Mouse (Mus musculus) telencephalon, adult 2 months (tissue): ENCODE measurements around the gene Pcbp3.
A peak's percentile ranks its signal among the peaks of the same experiment; 100 is the strongest.

ENCODE experiments used
- DNase-seq: peaks from one replicate; pipeline ENCODE4 v3.0.0-alpha.2; 2011; ENCODE audit warnings: low read depth, low spot score

Pcbp3 gene

DNA sequence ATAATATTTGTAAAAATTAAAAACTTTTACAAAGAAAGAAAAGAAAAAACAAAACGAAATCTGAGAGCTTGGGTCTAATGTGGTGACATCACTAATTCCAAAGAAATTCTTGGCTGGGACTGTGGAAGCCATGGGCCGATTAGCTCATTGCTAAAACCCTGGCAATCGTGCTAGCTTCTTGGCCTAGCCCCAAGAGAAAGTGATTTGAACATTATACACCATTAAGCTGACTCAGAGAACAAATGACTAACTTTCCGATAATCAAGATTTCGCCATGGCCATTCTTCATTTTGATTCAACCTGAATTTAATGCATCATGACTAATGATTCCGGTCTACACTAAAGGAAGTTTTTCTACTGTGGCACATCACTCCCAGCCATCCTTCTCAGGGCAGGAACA lies 30.6 kb downstream of the Pcbp3 start:
- DNase-seq, result no peak

GRCm38 (mm10) chr10:76924441-76924840 lies 37.2 kb downstream of the Pcbp3 start:
- no peak for DNase-seq

- DNase-seq, result no peak
Observed at GRCm38 (mm10) chr10:76918086-76918485, 43.6 kb downstream of the Pcbp3 start.

GRCm38 (mm10) chr10:76906434-76906833 lies 55.3 kb downstream of the Pcbp3 start:
- DNase-seq, result no peak

- no peak for DNase-seq
Observed at GRCm38 (mm10) chr10:76905935-76906341, 55.7 kb downstream of the Pcbp3 start.

- DNase-seq, result no peak
Observed at GRCm38 (mm10) chr10:76903694-76904093, 58.0 kb downstream of the Pcbp3 start.

- DNase-seq, result no peak
Observed at GRCm38 (mm10) chr10:76903099-76903498, 58.6 kb downstream of the Pcbp3 start.

DNA sequence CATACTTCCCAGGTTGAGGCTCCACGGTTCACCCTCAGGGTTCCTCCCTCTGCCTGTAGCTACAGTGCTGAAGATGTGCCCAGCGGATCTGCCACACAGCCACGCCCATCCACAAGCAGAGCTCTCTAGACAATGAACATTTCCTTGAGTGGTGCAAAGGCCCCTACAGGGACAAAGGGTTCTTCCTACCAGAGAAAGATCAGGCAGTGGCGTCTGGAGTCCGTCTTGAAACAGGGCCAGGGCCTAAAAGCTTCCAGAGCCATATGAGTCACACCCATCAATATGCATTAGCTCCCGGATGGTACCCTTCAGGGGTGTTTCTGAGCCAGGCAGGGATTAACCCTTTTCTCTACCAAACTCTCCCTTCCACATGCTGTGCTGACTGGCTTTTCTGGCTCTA lies 59.1 kb downstream of the Pcbp3 start:
- DNase-seq, result no peak

DNA sequence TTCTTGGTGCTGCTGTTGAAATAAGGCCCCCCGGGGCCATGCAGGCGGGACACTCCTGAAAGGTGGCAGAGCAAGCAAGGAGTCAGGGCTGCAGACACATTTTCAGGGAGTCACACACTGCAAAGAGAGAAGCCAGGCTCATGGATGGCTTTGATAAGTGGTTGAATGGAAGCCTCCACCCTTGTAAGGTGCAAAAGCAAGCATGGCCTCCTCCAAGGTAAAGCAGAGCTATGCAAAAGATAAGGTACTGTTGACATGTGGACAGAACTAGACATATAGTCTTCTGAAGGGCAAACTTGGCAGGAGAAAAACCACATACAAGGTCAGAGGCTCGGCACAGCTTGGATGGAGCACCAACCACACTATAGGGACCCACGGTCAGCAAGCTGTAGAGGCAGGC lies 63.3 kb downstream of the Pcbp3 start:
- no peak for DNase-seq

GRCm38 (mm10) chr10:76891456-76891855 lies 70.2 kb downstream of the Pcbp3 start:
- no peak for DNase-seq

- DNase-seq, result no peak
Observed at GRCm38 (mm10) chr10:76883442-76884244, 78.0 kb downstream of the Pcbp3 start.

- no peak for DNase-seq
Observed at GRCm38 (mm10) chr10:76882644-76883441, 78.8 kb downstream of the Pcbp3 start.

DNA sequence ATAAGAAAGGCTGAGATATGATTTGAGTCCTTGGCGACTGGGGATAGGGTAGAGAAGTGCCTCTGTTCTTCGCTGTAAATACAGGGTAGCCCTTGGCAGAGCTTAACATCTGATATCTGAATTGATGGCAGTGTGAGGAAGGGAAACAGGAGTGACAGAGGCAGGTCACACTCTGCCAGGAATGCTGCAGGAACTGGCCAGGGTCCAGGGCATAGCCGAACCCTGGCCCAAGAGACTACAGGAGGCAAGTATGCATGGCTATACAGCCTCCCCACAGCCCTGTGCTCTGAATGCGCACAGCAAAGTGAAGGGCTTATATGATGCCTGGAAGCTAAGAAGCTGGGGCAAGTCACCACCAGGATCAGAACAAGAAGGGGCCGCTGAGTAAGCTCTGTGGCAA lies 79.8 kb downstream of the Pcbp3 start:
- DNase-seq, result no peak

GRCm38 (mm10) chr10:76875310-76875709 lies 86.4 kb downstream of the Pcbp3 start:
- DNase-seq, result no peak

DNA sequence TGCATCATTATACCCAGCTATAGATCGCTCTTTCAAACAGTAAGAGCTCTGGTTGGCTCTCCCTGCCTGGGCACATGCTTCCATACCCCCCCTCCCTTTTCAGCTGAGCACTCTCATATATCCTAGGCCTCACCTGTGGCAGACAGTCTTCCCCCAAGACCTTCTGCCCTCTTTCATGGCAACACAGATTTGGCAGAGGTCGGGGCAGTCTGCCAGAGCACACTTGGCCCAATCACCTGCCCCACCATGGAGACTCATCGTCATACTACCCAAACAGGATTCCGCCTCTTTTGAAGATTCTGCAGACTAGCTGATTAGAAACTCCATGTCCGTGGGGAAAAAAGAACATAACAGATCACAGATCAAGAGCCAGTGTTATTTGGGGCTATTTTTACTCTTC lies 86.8 kb downstream of the Pcbp3 start:
- DNase-seq, result no peak

DNA sequence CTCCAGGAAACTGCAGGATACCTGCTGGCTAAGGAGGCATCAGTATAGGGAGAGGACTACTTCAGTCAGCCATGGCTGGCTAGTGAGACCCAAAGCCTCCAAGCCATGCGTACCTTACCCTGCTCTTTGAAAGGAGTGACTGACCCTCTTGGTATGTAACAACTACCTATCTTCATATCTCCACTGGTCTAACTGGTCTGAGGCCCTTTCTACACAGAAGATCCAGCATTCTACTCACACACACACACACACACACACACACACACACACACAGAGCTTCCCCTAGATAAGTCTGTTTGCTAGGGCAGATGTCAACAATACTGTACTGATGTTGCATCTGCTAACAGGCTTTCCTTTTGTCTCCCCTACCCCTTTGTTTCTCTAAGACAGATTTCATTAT lies 87.3 kb downstream of the Pcbp3 start:
- DNase-seq, result no peak

DNA sequence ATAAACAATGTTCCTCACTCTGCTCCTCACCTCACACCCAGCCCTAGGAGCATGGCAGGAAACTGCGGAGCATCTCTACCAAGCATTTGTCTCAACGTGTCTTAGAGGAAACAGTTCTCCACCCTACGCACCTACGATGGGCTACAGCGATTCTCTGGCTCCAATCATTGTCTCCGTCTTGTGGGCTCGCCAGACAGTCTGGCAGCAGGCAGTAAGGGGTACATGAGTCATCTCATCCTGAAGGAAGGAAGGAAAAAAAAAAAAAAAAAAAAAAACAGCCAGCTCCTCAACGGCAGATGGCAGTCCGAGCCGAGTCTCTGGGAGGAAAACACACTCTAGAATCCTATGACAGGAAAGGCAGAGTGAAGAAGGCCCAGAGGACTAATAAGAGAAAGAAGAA lies 87.7 kb downstream of the Pcbp3 start:
- DNase-seq, result peak; percentile 78

DNA sequence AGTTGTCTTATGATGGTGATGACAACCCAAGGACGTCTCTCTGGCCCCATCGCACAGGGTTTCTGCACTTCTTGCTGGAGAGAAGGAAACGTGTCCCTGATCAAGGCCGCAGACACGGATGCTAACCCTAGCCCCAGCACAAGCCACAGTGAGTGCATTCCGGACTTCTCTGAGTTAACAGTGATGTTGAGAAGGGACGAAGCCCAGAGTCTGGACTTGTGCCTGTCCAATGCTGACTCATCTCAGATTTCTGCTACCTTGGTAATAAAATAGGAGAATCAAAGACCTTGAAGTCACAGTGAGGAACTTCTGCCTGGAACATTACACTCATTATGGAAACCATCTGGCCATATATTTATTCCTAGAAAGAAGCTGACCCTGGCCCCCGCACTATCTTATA lies 89.0 kb downstream of the Pcbp3 start:
- DNase-seq, result no peak

DNA sequence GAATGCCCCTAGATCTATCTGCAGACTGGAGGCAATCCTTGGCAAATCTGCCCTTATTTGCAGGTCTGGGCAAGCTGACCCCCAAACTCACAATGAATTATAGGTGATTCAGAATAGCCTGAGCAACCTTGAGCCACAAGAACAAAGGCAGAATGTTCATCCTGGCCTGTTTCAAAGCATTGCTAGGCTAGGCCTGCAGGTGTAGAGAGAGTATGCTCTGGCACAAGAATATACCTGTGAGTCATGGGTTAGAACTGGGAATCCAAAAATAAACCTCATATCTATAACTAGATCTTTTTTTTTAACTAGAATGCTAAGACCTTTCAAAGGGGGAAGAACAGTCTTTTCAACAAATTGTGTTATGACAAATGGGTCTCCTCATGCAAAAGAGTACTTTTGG lies 95.8 kb downstream of the Pcbp3 start:
- DNase-seq, result no peak

GRCm38 (mm10) chr10:76860998-76861397 lies 100.7 kb downstream of the Pcbp3 start:
- DNase-seq, result no peak

- DNase-seq, result no peak
Observed at GRCm38 (mm10) chr10:76859355-76860127, 102.1 kb downstream of the Pcbp3 start.

DNA sequence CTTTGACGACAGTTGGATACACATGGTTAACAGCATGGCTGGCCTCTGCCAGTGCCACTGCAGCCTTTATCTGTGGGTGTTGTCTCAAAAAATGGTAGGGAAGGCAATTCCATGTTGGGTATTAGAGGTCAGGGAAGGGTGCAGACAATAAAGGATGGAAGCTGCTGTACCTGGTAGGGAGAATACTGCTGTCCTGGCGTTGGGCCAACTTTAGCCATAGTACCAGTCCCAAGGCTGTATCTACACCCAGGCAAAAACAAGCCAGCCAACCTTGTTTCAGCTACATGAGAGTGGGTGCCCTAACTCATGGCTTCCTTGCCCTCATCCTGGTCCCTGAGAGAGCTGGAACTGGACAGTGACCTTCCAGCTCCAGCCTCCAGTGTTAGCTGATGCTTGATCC lies 103.8 kb downstream of the Pcbp3 start:
- no peak for DNase-seq
